Mouse (Mus musculus) olfactory bulb, adult 2 months (tissue): ENCODE results near the gene Mcrip2.

Source experiments
- CTCF ChIP-seq: fragments of 200-500 bp; IDR thresholded peaks from 2 replicates; pipeline ENCODE4 v1.5.1; 2012; ENCODE audit warnings: low read depth, mild to moderate bottlenecking, low read length, moderate library complexity; ENCODE audit not compliant: insufficient read depth
- POLR2A ChIP-seq: fragments of 200-500 bp; IDR thresholded peaks from 2 replicates; pipeline ENCODE4 v1.6.1; 2012; ENCODE audit warnings: mild to moderate bottlenecking, low read depth, low read length, moderate library complexity; ENCODE audit not compliant: insufficient read depth

GRCm38 (mm10) chr17:25874721-25875170, 6.2 kb upstream of the Mcrip2 start, which contains the start of gene Mettl26:
- TF ChIP-seq CTCF (no peak), POLR2A (no peak)
